Mouse (Mus musculus): Measurements from ENCODE around the gene Sae1. TPM values are rescaled to one million over a fixed set of nuclear protein-coding genes. Genes with fewer than 3 reads are reported as not detected.

The Sae1 gene
- polyA plus RNA-seq, 1 experiment from 2014 or later, result 84.3 TPM

- peak overlapping the region; percentile 79 for H3K4me2 ChIP-seq (ENCODE audit: low read depth, low read length)
- H3K27me3 ChIP-seq (ENCODE audit: control insufficient read depth, insufficient read depth, low read depth, low read length), result no peaks in the 10 kb centered on the region
- peak overlapping the region; percentile 56 for H3K4me3 ChIP-seq (ENCODE audit: low read depth, low read length)
- peaks cover 47% of the 10 kb centered on the region for H3K4me1 ChIP-seq (ENCODE audit: control insufficient read depth, low read depth, low read length)
- H3K36me3 ChIP-seq (ENCODE audit: control insufficient read depth, insufficient read depth), result peaks cover 2% of the 10 kb centered on the region; the same call in 1 of the 2 replicates
- H3K9ac ChIP-seq (ENCODE audit: low read depth, low read length), result peak overlapping the region; percentile 79
- peak overlapping the region; percentile 100 for H3K27ac ChIP-seq (ENCODE audit: low read length)
- 6% methylated on average over 2 of the region's 2 CpGs for WGBS (ENCODE audit: insufficient replicate concordance)
- no peaks in the 10 kb centered on the region for H3K9me3 ChIP-seq (replicated peaks; ENCODE audit: control insufficient read depth, low read length)
- ATAC-seq (ENCODE audit: low read depth), result no peak
Measured at GRCm38 (mm10) chr7:16405073-16405455, 17.5 kb upstream of the Sae1 start.

GRCm38 (mm10) chr7:16404315-16405072 is 16.9 kb upstream of the Sae1 start:
- H3K9me3 ChIP-seq (replicated peaks; ENCODE audit: control insufficient read depth, low read length), result no peaks in the 10 kb centered on the region
- H3K27ac ChIP-seq (ENCODE audit: low read length), result peak overlapping the region; percentile 100
- H3K9ac ChIP-seq (ENCODE audit: low read depth, low read length), result peak overlapping the region; percentile 79
- H3K4me1 ChIP-seq (ENCODE audit: control insufficient read depth, low read depth, low read length), result peaks cover 47% of the 10 kb centered on the region
- H3K27me3 ChIP-seq (ENCODE audit: control insufficient read depth, insufficient read depth, low read depth, low read length), result no peaks in the 10 kb centered on the region
- H3K4me2 ChIP-seq (ENCODE audit: low read depth, low read length), result peak overlapping the region; percentile 79
- WGBS (ENCODE audit: insufficient replicate concordance), result 54% methylated on average over 3 of the region's 3 CpGs
- H3K4me3 ChIP-seq (ENCODE audit: low read depth, low read length), result peak overlapping the region; percentile 56
- no peak for ATAC-seq (ENCODE audit: low read depth)
- peaks cover 2% of the 10 kb centered on the region; the same call in 1 of the 2 replicates for H3K36me3 ChIP-seq (ENCODE audit: control insufficient read depth, insufficient read depth)

- Histone ChIP-seq H3K9ac (ENCODE audit: low read depth, low read length) (peak overlapping the region; percentile 100), H3K36me3 (ENCODE audit: control insufficient read depth, insufficient read depth) (no peaks in the 10 kb centered on the region; the same call in 1 of the 2 replicates), H3K4me3 (ENCODE audit: low read depth, low read length) (peak overlapping the region; percentile 91), H3K4me2 (ENCODE audit: low read depth, low read length) (peak overlapping the region; percentile 70), H3K27ac (ENCODE audit: low read length) (peak overlapping the region; percentile 100), H3K9me3 (replicated peaks; ENCODE audit: control insufficient read depth, low read length) (no peaks in the 10 kb centered on the region), H3K27me3 (ENCODE audit: control insufficient read depth, insufficient read depth, low read depth, low read length) (no peaks in the 10 kb centered on the region), H3K4me1 (ENCODE audit: control insufficient read depth, low read depth, low read length) (peaks cover 56% of the 10 kb centered on the region)
- ATAC-seq (ENCODE audit: low read depth), result no peak
- 14% methylated on average over 21 of the region's 21 CpGs for WGBS (ENCODE audit: insufficient replicate concordance)
Measured at GRCm38 (mm10) chr7:16402968-16403948, 15.7 kb upstream of the Sae1 start.

GRCm38 (mm10) chr7:16402449-16402848 is 14.8 kb upstream of the Sae1 start:
- peak overlapping the region; percentile 100 for H3K27ac ChIP-seq (ENCODE audit: low read length)
- H3K9me3 ChIP-seq (replicated peaks; ENCODE audit: control insufficient read depth, low read length), result no peaks in the 10 kb centered on the region
- H3K4me1 ChIP-seq (ENCODE audit: control insufficient read depth, low read depth, low read length), result peaks cover 49% of the 10 kb centered on the region
- no peaks in the 10 kb centered on the region for H3K36me3 ChIP-seq (ENCODE audit: control insufficient read depth, insufficient read depth)
- peak overlapping the region; percentile 100 for H3K9ac ChIP-seq (ENCODE audit: low read depth, low read length)
- no peaks in the 10 kb centered on the region for H3K27me3 ChIP-seq (ENCODE audit: control insufficient read depth, insufficient read depth, low read depth, low read length)
- no peak for ATAC-seq (ENCODE audit: low read depth)
- WGBS (ENCODE audit: insufficient replicate concordance), result 2% methylated on average over 9 of the region's 9 CpGs
- H3K4me2 ChIP-seq (ENCODE audit: low read depth, low read length), result peak overlapping the region; percentile 70
- peak overlapping the region; percentile 91 for H3K4me3 ChIP-seq (ENCODE audit: low read depth, low read length)

GRCm38 (mm10) chr7:16401991-16402431 is 14.4 kb upstream of the Sae1 start:
- Histone ChIP-seq H3K4me3 (ENCODE audit: low read depth, low read length) (peak overlapping the region; percentile 91), H3K9ac (ENCODE audit: low read depth, low read length) (peak overlapping the region; percentile 100), H3K4me2 (ENCODE audit: low read depth, low read length) (peak overlapping the region; percentile 70), H3K4me1 (ENCODE audit: control insufficient read depth, low read depth, low read length) (peaks cover 45% of the 10 kb centered on the region), H3K36me3 (ENCODE audit: control insufficient read depth, insufficient read depth) (no peaks in the 10 kb centered on the region), H3K27ac (ENCODE audit: low read length) (peak overlapping the region; percentile 100), H3K27me3 (ENCODE audit: control insufficient read depth, insufficient read depth, low read depth, low read length) (no peaks in the 10 kb centered on the region), H3K9me3 (replicated peaks; ENCODE audit: control insufficient read depth, low read length) (no peaks in the 10 kb centered on the region)
- peak; percentile 9 for ATAC-seq (ENCODE audit: low read depth)
- under 1% methylated on average over 17 of the region's 17 CpGs for WGBS (ENCODE audit: insufficient replicate concordance)

GRCm38 (mm10) chr7:16400689-16401611 is 13.3 kb upstream of the Sae1 start, which contains the start of gene Zc3h4:
TSS of gene Zc3h4 (plus strand) at chr7:16400910.
- Histone ChIP-seq H3K36me3 (ENCODE audit: control insufficient read depth, insufficient read depth) (no peaks in the 10 kb centered on the region), H3K4me2 (ENCODE audit: low read depth, low read length) (peak within 1 kb of the TSS; percentile 84), H3K27ac (ENCODE audit: low read length) (peak within 1 kb of the TSS; percentile 100), H3K9me3 (replicated peaks; ENCODE audit: control insufficient read depth, low read length) (no peaks in the 10 kb centered on the region), H3K4me1 (ENCODE audit: control insufficient read depth, low read depth, low read length) (peaks cover 35% of the 10 kb centered on the region), H3K4me3 (ENCODE audit: low read depth, low read length) (peak within 1 kb of the TSS; percentile 91), H3K27me3 (ENCODE audit: control insufficient read depth, insufficient read depth, low read depth, low read length) (no peaks in the 10 kb centered on the region), H3K9ac (ENCODE audit: low read depth, low read length) (peak within 1 kb of the TSS; percentile 100)
- under 1% methylated on average over 65 of the region's 85 CpGs for WGBS (ENCODE audit: insufficient replicate concordance)
- peak; percentile 46 for ATAC-seq (ENCODE audit: low read depth)

- Histone ChIP-seq H3K4me3 (ENCODE audit: low read depth, low read length) (peak overlapping the region; percentile 91), H3K4me1 (ENCODE audit: control insufficient read depth, low read depth, low read length) (peaks cover 26% of the 10 kb centered on the region), H3K27me3 (ENCODE audit: control insufficient read depth, insufficient read depth, low read depth, low read length) (no peaks in the 10 kb centered on the region), H3K9ac (ENCODE audit: low read depth, low read length) (peak overlapping the region; percentile 100), H3K27ac (ENCODE audit: low read length) (peak overlapping the region; percentile 100), H3K4me2 (ENCODE audit: low read depth, low read length) (peak overlapping the region; percentile 84), H3K36me3 (ENCODE audit: control insufficient read depth, insufficient read depth) (no peaks in the 10 kb centered on the region), H3K9me3 (replicated peaks; ENCODE audit: control insufficient read depth, low read length) (no peaks in the 10 kb centered on the region)
- under 1% methylated on average over 77 of the region's 77 CpGs for WGBS (ENCODE audit: insufficient replicate concordance)
- ATAC-seq (ENCODE audit: low read depth), result peak; percentile 80
Measured at GRCm38 (mm10) chr7:16399820-16400688, 12.4 kb upstream of the Sae1 start.

Data from liver, embryonic 16.5 days (tissue).